In the genomic region with DNA sequence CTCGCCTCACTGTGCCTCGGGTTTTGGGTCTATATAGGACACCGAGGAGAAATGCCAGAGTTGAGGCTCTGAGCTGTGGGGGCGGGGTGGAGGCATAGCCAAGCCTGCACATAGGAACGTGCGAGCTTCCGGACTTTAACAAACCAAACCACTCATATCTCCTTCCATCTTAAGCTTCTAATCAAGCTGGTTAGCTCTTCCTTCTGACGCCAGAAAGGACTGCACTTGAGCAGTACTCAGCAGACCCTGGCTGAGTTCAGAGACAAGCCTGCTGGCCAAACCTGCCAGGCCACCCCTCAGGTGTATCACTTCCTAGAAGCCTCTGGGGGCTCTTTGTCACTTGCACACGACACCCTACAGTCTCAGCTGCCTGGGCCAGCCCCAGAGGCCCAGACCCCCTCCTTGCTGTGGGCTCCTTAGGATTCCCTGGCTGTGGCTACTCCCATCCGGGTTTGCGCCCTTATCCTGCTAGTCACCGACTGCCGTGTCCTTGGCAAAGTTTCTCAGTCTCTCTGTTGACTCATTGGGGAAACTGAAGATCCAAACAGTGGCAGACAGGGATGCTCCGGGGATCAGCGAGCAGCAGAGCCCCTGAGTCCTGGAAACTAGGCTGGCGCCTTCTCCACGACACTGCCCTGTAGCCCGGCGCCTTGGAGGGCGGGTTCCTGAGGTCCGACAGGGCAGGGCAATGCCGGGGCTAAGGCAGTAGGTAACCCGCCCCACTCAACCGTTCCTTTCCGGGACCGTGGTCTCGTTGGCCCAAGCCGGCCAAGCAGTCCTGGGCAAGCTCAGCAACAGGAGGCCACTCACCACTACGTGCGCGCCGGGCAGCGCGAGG, we compare ENCODE assay signal across 8 mouse cellular contexts. TPM values are rescaled to one million over a fixed set of nuclear protein-coding genes. Genes with fewer than 3 reads are reported as not detected.
A peak's percentile ranks its signal among the peaks of the same experiment; 100 is the strongest.
DNase-seq lines count a peak whose midpoint lies in the region; ATAC-seq and TF ChIP-seq lines count a peak whose summit lies in the region.

No protein-coding gene starts in this region.

- ATAC-seq in kidney, embryonic 14.5 days (ENCODE audit: low FRiP score, low TSS enrichment), result peak; percentile 40
- ATAC-seq in liver, embryonic 12.5 days, result peak; percentile 73

- H3K9ac ChIP-seq in kidney, embryonic 14.5 days (ENCODE audit: low read depth, low read length), result peak overlapping the region; percentile 73
- peak overlapping the region; percentile 80 for H3K9ac ChIP-seq in liver, embryonic 12.5 days

- WGBS in kidney, embryonic 14.5 days, result 2% methylated on average over 34 of the region's 34 CpGs
- 1% methylated on average over 34 of the region's 34 CpGs for WGBS in liver, embryonic 12.5 days (ENCODE audit: insufficient replicate concordance)

- H3K36me3 ChIP-seq in kidney, embryonic 14.5 days (ENCODE audit: control insufficient read depth, insufficient read depth, low read length), result no peaks in the 10 kb centered on the region
- no peaks in the 10 kb centered on the region for H3K36me3 ChIP-seq in liver, embryonic 12.5 days
- no peaks in the 10 kb centered on the region for H3K36me3 ChIP-seq in myocyte (ENCODE audit: control insufficient read depth, insufficient read depth)
- H3K36me3 ChIP-seq in testis, adult 2 months (ENCODE audit: control insufficient read depth, insufficient read depth, low read length), result no peaks in the 10 kb centered on the region

- no peak for TF ChIP-seq CTCF in testis, adult 2 months (IDR thresholded peaks at IDR 0.05; ENCODE audit: control insufficient read depth, insufficient read depth, insufficient replicate concordance, low read depth, low read length)

- H3K79me2 ChIP-seq in myocyte (ENCODE audit: control insufficient read depth, insufficient read depth), result no peaks in the 10 kb centered on the region

- H3K4me1 ChIP-seq in kidney, embryonic 14.5 days (ENCODE audit: control insufficient read depth, insufficient read depth, low read length), result 0 out of 2 replicates have a peak, but pooled peaks cover 3% of the 10 kb centered on the region
- H3K4me1 ChIP-seq in liver, embryonic 12.5 days, result peaks cover 34% of the 10 kb centered on the region
- H3K4me1 ChIP-seq in testis, adult 2 months (ENCODE audit: control insufficient read depth, insufficient read depth, low read length), result peaks cover 7% of the 10 kb centered on the region

- no peaks in the 10 kb centered on the region for H3K9me3 ChIP-seq in kidney, embryonic 14.5 days (ENCODE audit: control insufficient read depth, low read length)
- no peaks in the 10 kb centered on the region for H3K9me3 ChIP-seq in liver, embryonic 12.5 days (replicated peaks)

- no peaks in the 10 kb centered on the region for H3K27me3 ChIP-seq in kidney, embryonic 14.5 days (ENCODE audit: control insufficient read depth, insufficient read depth, low read length)
- H3K27me3 ChIP-seq in liver, embryonic 12.5 days (replicated peaks), result no peaks in the 10 kb centered on the region
- H3K27me3 ChIP-seq in myocyte (ENCODE audit: control insufficient read depth, insufficient read depth, insufficient read length), result no peaks in the 10 kb centered on the region
- no peaks in the 10 kb centered on the region for H3K27me3 ChIP-seq in testis, adult 2 months (ENCODE audit: control insufficient read depth, insufficient read depth, low read length)

- peak overlapping the region; percentile 55 for H3ac ChIP-seq in myocyte (ENCODE audit: control insufficient read depth, insufficient read length)

- no peak for TF ChIP-seq POLR2A in myocyte (IDR thresholded peaks at IDR 0.05; ENCODE audit: insufficient read length, low read depth)
- TF ChIP-seq POLR2A in testis, adult 2 months (IDR thresholded peaks at IDR 0.05; ENCODE audit: control insufficient read depth, low read depth, low read length), result no peak

- DNase-seq in spleen, adult 12 weeks (ENCODE audit: low spot score), result peak; percentile 2
- DNase-seq in spleen, postnatal 14 days (ENCODE audit: low spot score in 2 of 2), result no peak
- DNase-seq in cerebellum, postnatal 36 days, result peak; percentile 19 to 20
- DNase-seq in frontal cortex, postnatal 36 days (ENCODE audit: low spot score in 2 of 2), result peak; percentile 35 to 38

- peak overlapping the region; percentile 76 for H3K4me3 ChIP-seq in kidney, embryonic 14.5 days (ENCODE audit: low read length)
- H3K4me3 ChIP-seq in liver, embryonic 12.5 days, result peak overlapping the region; percentile 78
- peak overlapping the region; percentile 63 for H3K4me3 ChIP-seq in myocyte
- H3K4me3 ChIP-seq in testis, adult 2 months (ENCODE audit: control insufficient read depth, low read depth, low read length), result peak overlapping the region; percentile 85

- peak overlapping the region; percentile 96 for H3K4me2 ChIP-seq in kidney, embryonic 14.5 days (replicated peaks; ENCODE audit: low read depth, low read length)
- H3K4me2 ChIP-seq in liver, embryonic 12.5 days, result peak overlapping the region; percentile 99
- peak overlapping the region; percentile 95 for H3K4me2 ChIP-seq in myocyte (ENCODE audit: low read depth)

- peak overlapping the region; percentile 44; the same call in 1 of the 2 replicates for H3K27ac ChIP-seq in kidney, embryonic 14.5 days (ENCODE audit: low read depth, low read length)
- H3K27ac ChIP-seq in liver, embryonic 12.5 days, result peak overlapping the region; percentile 91
- H3K27ac ChIP-seq in testis, adult 2 months (ENCODE audit: control insufficient read depth, insufficient read depth, low read depth, low read length), result peak overlapping the region; percentile 68

TF ChIP-seq in myocyte, 11 proteins besides CTCF, POLR2A, EP300 and RAD21:
- TF ChIP-seq POLR2AphosphoS2 (IDR thresholded peaks at IDR 0.05; ENCODE audit: insufficient read length, low read depth) (no peak), TCF12 (IDR thresholded peaks at IDR 0.05; ENCODE audit: insufficient read depth, poor library complexity, severe bottlenecking) (no peak), MYOD1 (IDR thresholded peaks at IDR 0.05; ENCODE audit: control insufficient read depth in 1 of 3, insufficient read length in 2 of 3, low read depth in 2 of 3) (no peak), SRF (IDR thresholded peaks at IDR 0.05; ENCODE audit: control insufficient read depth, insufficient read length, low read depth) (no peak), MAX (IDR thresholded peaks at IDR 0.05; ENCODE audit: low read depth) (no peak), REST (IDR thresholded peaks at IDR 0.05; ENCODE audit: insufficient read depth, insufficient read length) (no peak), E2F4 (IDR thresholded peaks at IDR 0.05; ENCODE audit: insufficient read depth) (no peak), TCF3 (IDR thresholded peaks at IDR 0.05; ENCODE audit: insufficient read length, low read depth) (no peak), CEBPB (IDR thresholded peaks at IDR 0.05; ENCODE audit: insufficient read depth, poor library complexity, severe bottlenecking) (no peak), MYOG (IDR thresholded peaks at IDR 0.05; ENCODE audit: control insufficient read depth in 1 of 3, insufficient read depth in 1 of 3, insufficient read length in 2 of 3, low read depth in 2 of 3) (no peak), USF1 (IDR thresholded peaks at IDR 0.05; ENCODE audit: low read depth) (no peak)
TF ChIP-seq in myocyte: peak in this region for 0.

RNA-seq across cellular contexts. Expression of a gene that starts 0.6 kb away (rescaled TPM):
- polyA plus RNA-seq in kidney, embryonic 14.5 days (2014; fragmentation: Nextera tagmentation; extraction: Ambion mirVana), result 8.7 and 14.8 TPM in 2 replicates
- polyA plus RNA-seq in liver, embryonic 12.5 days (2016; fragmentation: Nextera tagmentation; extraction: Ambion mirVana), result 3.8 and 4.3 TPM in 2 replicates
- polyA plus RNA-seq in myocyte (2012; fragmentation: generic; extraction: Trizol), result 9.9 TPM
- 1.5 and 2.3 TPM in 2 replicates for polyA plus RNA-seq in testis, adult 2 months (2012; rRNA removed)

RNA-seq across cellular contexts. Expression of a gene that starts 37.6 kb away (rescaled TPM):
- 54.7 and 81.9 TPM in 2 replicates for polyA plus RNA-seq in kidney, embryonic 14.5 days (2014; fragmentation: Nextera tagmentation; extraction: Ambion mirVana)
- polyA plus RNA-seq in liver, embryonic 12.5 days (2016; fragmentation: Nextera tagmentation; extraction: Ambion mirVana), result 34.5 and 35.9 TPM in 2 replicates
- polyA plus RNA-seq in myocyte (2012; fragmentation: generic; extraction: Trizol), result 17.7 TPM
- 5.5 and 7.1 TPM in 2 replicates for polyA plus RNA-seq in testis, adult 2 months (2012; rRNA removed)

RNA-seq across cellular contexts. Expression of a gene that starts 44.9 kb away (rescaled TPM):
- polyA plus RNA-seq in kidney, embryonic 14.5 days (2014; fragmentation: Nextera tagmentation; extraction: Ambion mirVana), result 20.9 and 21.2 TPM in 2 replicates
- polyA plus RNA-seq in liver, embryonic 12.5 days (2016; fragmentation: Nextera tagmentation; extraction: Ambion mirVana), result 2.0 and 2.4 TPM in 2 replicates
- 1.9 TPM for polyA plus RNA-seq in myocyte (2012; fragmentation: generic; extraction: Trizol)
- polyA plus RNA-seq in testis, adult 2 months (2012; rRNA removed), result 0.11 and 0.12 TPM in 2 replicates

Comparison
In these comparisons a context has a peak if more than half of its experiments do, and no peak if none do; other contexts are left out.
1. DNase-seq: peak in spleen, adult 12 weeks (single experiment), cerebellum, postnatal 36 days (2 of 2) and frontal cortex, postnatal 36 days (2 of 2); none in spleen, postnatal 14 days (0 of 2).
2. Peak in every context shown above with its lines, with median percentiles within 50 percentile points of each other: H3K27ac ChIP-seq, H3K4me2 ChIP-seq and H3K4me3 ChIP-seq.